ENCODE assay signal across 30 mouse cellular contexts in genomic region chr16:71851590-71852190, GRCm38 (mm10).
DNase-seq lines count a peak whose midpoint lies in the region; ATAC-seq and TF ChIP-seq lines count a peak whose summit lies in the region.
"Had no signal": no experiment of that assay in that cellular context is flagged by ENCODE, and none has a peak within 500 bp of the region (broad histone marks: within the 10 kb centered on the region; RNA-seq: fewer than 3 reads in every experiment).

No protein-coding gene starts in this region.

- H3K4me2 ChIP-seq in embryonic facial prominence, embryonic 14.5 days (ENCODE audit: low read depth, low read length), result no peak overlapping the region
- H3K4me2 ChIP-seq in myocyte (ENCODE audit: low read depth), result no peak overlapping the region
- H3K4me2 ChIP-seq: heart, embryonic 13.5 days; limb, embryonic 12.5 days; liver, embryonic 12.5 days; lung, embryonic 15.5 days; midbrain, embryonic 11.5 days; neural tube, embryonic 15.5 days had no signal

- H3K4me3 ChIP-seq in embryonic facial prominence, embryonic 14.5 days (ENCODE audit: low read depth, low read length), result no peak overlapping the region
- H3K4me3 ChIP-seq in embryonic facial prominence, embryonic 10.5 days, result no peak overlapping the region
- H3K4me3 ChIP-seq in C2C12 (ENCODE audit: insufficient read depth, poor library complexity, severe bottlenecking), result no peak overlapping the region
- no peak overlapping the region for H3K4me3 ChIP-seq in myocyte
- H3K4me3 ChIP-seq: forebrain, embryonic 10.5 days; heart, adult 2 months; heart, embryonic 13.5 days; limb, embryonic 12.5 days; liver, embryonic 12.5 days; lung, embryonic 15.5 days; neural tube, embryonic 15.5 days had no signal

- H3K27ac ChIP-seq in embryonic facial prominence, embryonic 14.5 days (replicated peaks; ENCODE audit: low read depth, low read length), result no peak overlapping the region
- H3K27ac ChIP-seq in embryonic facial prominence, embryonic 10.5 days (replicated peaks), result no peak overlapping the region
- H3K27ac ChIP-seq: forebrain, embryonic 10.5 days; heart, adult 2 months; heart, embryonic 13.5 days; hindbrain, postnatal 0 days; limb, embryonic 12.5 days; liver, embryonic 12.5 days; lung, embryonic 15.5 days; neural tube, embryonic 15.5 days; stomach, postnatal 0 days had no signal

- DNase-seq in embryonic facial prominence, embryonic 14.5 days (ENCODE audit: low spot score), result peak; percentile 68
- DNase-seq in embryonic facial prominence, embryonic 10.5 days (ENCODE audit: low spot score), result no peak
- DNase-seq in kidney, postnatal 14 days, result peak; percentile 12
- no peak for DNase-seq in kidney, postnatal 36 days
- DNase-seq in right cerebral cortex, adult 2 months (ENCODE audit: low spot score in 2 of 2), result no peak
- DNase-seq: adrenal gland, adult 2 months; cerebellum, adult 11 months; cerebellum, adult 9-11 months; forebrain, postnatal 0 days; gastrocnemius, postnatal 36 days; heart, adult 2 months; heart, postnatal 14 days; right cerebral cortex, adult 18-20 months; thymus, adult 2 months; thymus, postnatal 4 days had no signal

- H3K9me3 ChIP-seq in embryonic facial prominence, embryonic 14.5 days (ENCODE audit: control insufficient read depth, low read length), result no peaks in the 10 kb centered on the region
- H3K9me3 ChIP-seq in embryonic facial prominence, embryonic 10.5 days, result no peaks in the 10 kb centered on the region
- H3K9me3 ChIP-seq: forebrain, embryonic 10.5 days; heart, embryonic 13.5 days; limb, embryonic 12.5 days; liver, embryonic 12.5 days; lung, embryonic 15.5 days; neural tube, embryonic 15.5 days had no signal

- WGBS in embryonic facial prominence, embryonic 14.5 days, result 42% methylated on average over 3 of the region's 3 CpGs
- 62% methylated on average over 3 of the region's 3 CpGs for WGBS in embryonic facial prominence, embryonic 10.5 days

- H3K79me3 ChIP-seq in C2C12 (ENCODE audit: low read depth), result no peaks in the 10 kb centered on the region

- H3K4me1 ChIP-seq in embryonic facial prominence, embryonic 14.5 days (ENCODE audit: control insufficient read depth, insufficient read depth, low read length), result no peaks in the 10 kb centered on the region
- no peaks in the 10 kb centered on the region for H3K4me1 ChIP-seq in embryonic facial prominence, embryonic 10.5 days
- H3K4me1 ChIP-seq: forebrain, embryonic 10.5 days; heart, embryonic 13.5 days; limb, embryonic 12.5 days; liver, embryonic 12.5 days; lung, embryonic 15.5 days; neural tube, embryonic 15.5 days had no signal

- no peak for TF ChIP-seq CTCF in C2C12 (IDR thresholded peaks at IDR 0.05; ENCODE audit: control insufficient read depth, insufficient read depth, insufficient read length)

- H3K27me3 ChIP-seq in embryonic facial prominence, embryonic 14.5 days (replicated peaks; ENCODE audit: control insufficient read depth, insufficient read depth, low read length), result no peaks in the 10 kb centered on the region
- H3K27me3 ChIP-seq in embryonic facial prominence, embryonic 10.5 days (replicated peaks; ENCODE audit: low read depth, poor library complexity, severe bottlenecking), result no peaks in the 10 kb centered on the region
- no peaks in the 10 kb centered on the region for H3K27me3 ChIP-seq in C2C12 (ENCODE audit: control insufficient read depth, insufficient read depth, insufficient read length)
- no peaks in the 10 kb centered on the region for H3K27me3 ChIP-seq in myocyte (ENCODE audit: control insufficient read depth, insufficient read depth, insufficient read length)
- H3K27me3 ChIP-seq: CH12.LX; heart, embryonic 13.5 days; limb, embryonic 12.5 days; liver, embryonic 12.5 days; lung, embryonic 15.5 days; neural tube, embryonic 15.5 days; Patski had no signal

- H3K79me2 ChIP-seq in C2C12 (ENCODE audit: control insufficient read depth, insufficient read depth) (no peaks in the 10 kb centered on the region), myocyte (ENCODE audit: control insufficient read depth, insufficient read depth) (no peaks in the 10 kb centered on the region)

- ATAC-seq in embryonic facial prominence, embryonic 14.5 days (ENCODE audit: low read depth), result peak; percentile 68
- ATAC-seq: forebrain, postnatal 0 days; hindbrain, postnatal 0 days; intestine, embryonic 16.5 days; liver, embryonic 12.5 days; Patski had no signal

- no peak overlapping the region for H3ac ChIP-seq in C2C12 (ENCODE audit: control insufficient read depth, insufficient read length, low read depth)
- no peak overlapping the region for H3ac ChIP-seq in myocyte (ENCODE audit: control insufficient read depth, insufficient read length)

- no peak for TF ChIP-seq POLR2A in myocyte (IDR thresholded peaks at IDR 0.05; ENCODE audit: insufficient read length, low read depth)

- H3K36me3 ChIP-seq in embryonic facial prominence, embryonic 14.5 days (ENCODE audit: control insufficient read depth, insufficient read depth, low read length), result no peaks in the 10 kb centered on the region
- H3K36me3 ChIP-seq in embryonic facial prominence, embryonic 10.5 days (replicated peaks), result no peaks in the 10 kb centered on the region
- H3K36me3 ChIP-seq in C2C12 (ENCODE audit: control insufficient read depth, insufficient read depth) (no peaks in the 10 kb centered on the region), myocyte (ENCODE audit: control insufficient read depth, insufficient read depth) (no peaks in the 10 kb centered on the region)
- H3K36me3 ChIP-seq: forebrain, embryonic 10.5 days; G1E; heart, embryonic 13.5 days; limb, embryonic 12.5 days; liver, embryonic 12.5 days; lung, embryonic 15.5 days; neural tube, embryonic 15.5 days had no signal

- no peak overlapping the region for H3K9ac ChIP-seq in embryonic facial prominence, embryonic 14.5 days (ENCODE audit: low read depth, low read length)
- H3K9ac ChIP-seq: forebrain, postnatal 0 days; heart, embryonic 13.5 days; limb, embryonic 12.5 days; liver, embryonic 12.5 days; lung, embryonic 15.5 days; neural tube, embryonic 15.5 days had no signal

TF ChIP-seq in C2C12, 6 proteins besides CTCF, POLR2A, EP300 and RAD21:
- no peak for TF ChIP-seq MAX (IDR thresholded peaks at IDR 0.05)
- no peak for TF ChIP-seq FOSL1 (IDR thresholded peaks at IDR 0.05; ENCODE audit: insufficient read depth, low read length, poor library complexity, severe bottlenecking)
- peak; percentile 78 for TF ChIP-seq MYOD1 (IDR thresholded peaks at IDR 0.05; ENCODE audit: control insufficient read depth, insufficient read length, low read depth)
- TF ChIP-seq USF1 (IDR thresholded peaks at IDR 0.05; ENCODE audit: low read depth), result no peak

TF ChIP-seq in myocyte, 11 proteins besides CTCF, POLR2A, EP300 and RAD21:
- TF ChIP-seq TCF12 (IDR thresholded peaks at IDR 0.05; ENCODE audit: insufficient read depth, poor library complexity, severe bottlenecking) (no peak), MYOD1 (IDR thresholded peaks at IDR 0.05; ENCODE audit: control insufficient read depth in 1 of 3, insufficient read length in 2 of 3, low read depth in 2 of 3) (peak in 2 of 3 experiments; percentile 29 to 31)

Comparison
In these comparisons a context has a peak if more than half of its experiments do, and no peak if none do; other contexts are left out.
1. DNase-seq: peak in embryonic facial prominence, embryonic 14.5 days (single experiment) and kidney, postnatal 14 days (single experiment); none in embryonic facial prominence, embryonic 10.5 days (single experiment), kidney, postnatal 36 days (0 of 2) and right cerebral cortex, adult 2 months (0 of 2).